Mouse (Mus musculus): Measurements from ENCODE around the gene Mrpl54.

DNA sequence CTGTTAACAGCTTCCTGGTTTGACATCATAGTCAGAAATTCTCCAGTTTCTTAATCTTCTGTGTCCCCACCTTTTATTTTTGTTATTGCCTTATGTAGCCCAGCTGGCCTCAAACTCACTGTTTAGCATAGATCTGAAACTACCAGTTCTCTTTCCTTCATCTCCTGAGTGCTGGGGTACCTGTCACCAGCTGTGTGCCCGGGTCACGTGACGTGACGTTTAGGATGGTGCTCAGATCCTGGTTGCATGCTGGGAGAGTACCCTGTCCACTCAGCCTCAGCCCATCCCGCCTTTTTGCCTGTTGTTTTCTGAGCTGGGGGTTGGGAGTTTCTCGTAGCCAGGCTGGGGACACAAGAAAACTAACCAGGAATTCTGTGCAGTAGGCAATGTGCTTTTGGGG lies 30.5 kb upstream of the Mrpl54 start:
- no peak for TF ChIP-seq CTCF (conservative IDR thresholded peaks at IDR 0.05; ENCODE audit: low read length)
- no peak for TF ChIP-seq NANOG (IDR thresholded peaks at IDR 0.05; ENCODE audit: borderline replicate concordance, low read length)
